Mouse (Mus musculus) layer of hippocampus, postnatal 14 days (tissue): ENCODE results near the gene Nlrp2. TPM values are rescaled to one million over a fixed set of nuclear protein-coding genes. Genes with fewer than 3 reads are reported as not detected.

Experiments
- DNase-seq, 2 experiments: peaks; one replicate each; pipeline ENCODE4 v3.0.0; 2021 to 2022; ENCODE audit warnings: low spot score in 2 of 2, mixed read lengths in 1 of 2
- long read RNA-seq, 2 experiments: library from polyadenylated mRNA; stranded (forward); transcript quantifications; one replicate each; pipeline ENCODE4 v2.0.0; 2021
- total RNA-seq, 2 experiments: library from RNA; stranded (reverse); gene quantifications; 2 replicates each; pipeline ENCODE4 v1.2.3; 2021

Nlrp2 gene
- not detected for total RNA-seq
- long read RNA-seq, experiment 1: 0 reads
- long read RNA-seq, experiment 2: 0 reads

DNA sequence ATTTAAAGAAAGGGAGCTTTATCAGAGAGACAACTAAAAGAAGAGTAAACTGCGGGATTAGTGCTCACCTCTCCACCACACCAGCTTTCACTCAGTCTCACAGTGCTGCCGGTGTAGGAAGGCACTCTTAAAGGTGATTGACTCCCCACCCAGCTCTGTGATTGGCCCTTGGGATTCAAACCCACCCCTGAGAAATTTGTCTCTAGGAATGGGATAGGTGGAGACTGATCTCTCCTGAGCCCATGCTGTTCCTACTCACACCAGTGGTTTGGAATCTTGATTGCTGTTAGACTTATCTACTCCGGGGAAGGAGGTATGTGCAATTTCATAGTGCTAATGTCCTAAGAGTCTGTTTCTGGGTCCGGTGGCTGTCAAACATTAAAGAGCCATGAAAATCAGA, at the start of gene Nlrp2:
Gene Nlrp2 (minus strand): TSS at position 101 of the 400 bp plus-strand sequence.
- no peak for DNase-seq

DNA sequence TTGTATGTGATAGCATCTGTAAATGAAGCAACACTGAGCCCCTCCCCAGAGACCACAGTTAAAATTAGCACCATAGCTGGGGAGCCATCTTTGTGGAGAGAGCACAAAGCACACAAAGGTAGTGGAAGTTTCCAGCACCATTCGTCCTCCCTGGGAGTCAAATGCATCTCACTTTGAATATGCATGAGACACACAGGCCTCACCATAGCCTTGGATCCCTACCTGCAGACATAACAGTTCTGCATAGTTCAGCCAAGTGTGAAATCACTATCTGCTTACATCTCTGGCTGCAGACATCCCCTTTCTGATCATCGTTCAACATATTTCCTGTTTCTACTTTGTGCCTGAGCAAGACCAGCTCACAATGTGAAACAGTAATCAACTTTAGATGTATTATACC, 15.9 kb upstream of the Nlrp2 start:
- DNase-seq: no peak

DNA sequence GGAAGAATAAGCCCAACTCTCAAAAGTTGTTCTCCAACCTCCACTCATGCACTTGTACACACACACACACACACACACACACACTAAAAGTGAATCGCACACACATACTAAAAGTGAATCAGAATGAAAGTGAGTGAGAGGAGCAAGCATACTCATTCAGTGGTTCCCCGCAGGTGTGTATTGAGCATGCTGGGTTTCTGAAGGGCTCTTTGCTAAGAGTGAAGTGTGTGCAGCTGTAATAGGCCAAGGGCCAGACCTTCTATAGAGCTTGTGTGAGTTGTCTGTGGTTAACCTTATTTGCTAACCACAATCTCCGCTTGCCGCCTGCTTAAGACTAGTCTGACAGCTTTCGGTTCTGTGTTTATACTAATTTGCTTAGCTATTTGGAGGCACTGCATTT, 12.8 kb upstream of the Nlrp2 start:
- DNase-seq: no peak

DNA sequence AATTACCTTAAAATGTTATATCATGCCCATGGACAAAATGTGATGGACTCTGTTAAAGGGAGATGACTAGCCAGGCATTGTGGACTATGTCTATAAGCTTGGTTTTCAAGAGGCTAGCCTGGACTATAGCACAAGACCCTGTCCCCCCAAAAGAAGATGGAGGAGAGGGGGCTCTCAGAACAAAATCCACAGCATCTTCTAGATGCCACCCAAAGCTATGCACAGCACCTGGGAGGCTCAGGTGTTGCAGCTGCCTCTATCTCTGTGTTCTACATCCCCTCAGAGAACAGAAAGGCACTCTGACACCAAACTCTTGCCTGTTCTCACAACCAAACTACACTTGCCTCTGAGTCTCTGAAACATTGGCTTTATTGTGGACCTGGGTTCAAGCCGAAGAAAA, 598 bp downstream of the Nlrp2 start, which contains the start of gene Gm5065:
Gene Gm5065 (plus strand): TSS at position 301 of the 400 bp plus-strand sequence.
- DNase-seq: no peak

DNA sequence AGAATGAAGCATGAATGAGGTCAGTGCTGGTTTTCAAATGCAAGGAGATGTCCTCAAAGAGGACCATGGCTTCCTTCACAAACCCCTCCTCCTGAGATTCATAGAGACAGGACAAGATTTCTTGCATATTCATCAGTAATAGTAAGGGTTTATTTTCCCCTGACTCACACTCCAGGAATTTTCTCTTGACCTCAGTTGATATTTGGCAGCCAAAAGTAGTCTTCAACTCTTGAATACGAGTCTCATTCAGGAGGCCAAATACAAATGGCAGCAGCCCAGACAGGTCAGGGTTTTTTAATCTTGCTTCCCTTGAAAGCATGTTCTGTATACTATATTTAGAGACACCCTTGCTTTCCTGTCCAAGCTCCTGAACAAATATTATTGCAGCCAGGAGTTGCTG, 23.3 kb downstream of the Nlrp2 start:
- DNase-seq: no peak

DNA sequence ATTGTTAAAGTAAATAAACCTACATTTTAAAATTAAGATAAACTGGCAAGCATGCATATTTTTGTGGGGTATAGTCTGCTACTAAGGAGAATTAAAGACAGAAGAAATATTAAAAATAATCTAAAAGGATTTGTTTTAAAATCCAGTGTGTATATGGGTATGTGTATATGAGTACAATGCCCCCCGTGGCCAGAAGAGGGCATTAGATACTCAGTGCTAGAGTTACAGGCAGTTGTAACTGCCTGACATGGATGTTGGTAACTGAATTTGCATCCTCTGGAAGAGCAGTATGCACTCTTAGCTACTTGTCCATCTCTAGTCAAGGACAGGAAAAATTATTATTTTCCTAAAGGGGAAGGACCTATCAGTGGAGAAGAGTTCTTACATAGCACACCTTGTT, 62.6 kb downstream of the Nlrp2 start:
- DNase-seq: no peak

DNA sequence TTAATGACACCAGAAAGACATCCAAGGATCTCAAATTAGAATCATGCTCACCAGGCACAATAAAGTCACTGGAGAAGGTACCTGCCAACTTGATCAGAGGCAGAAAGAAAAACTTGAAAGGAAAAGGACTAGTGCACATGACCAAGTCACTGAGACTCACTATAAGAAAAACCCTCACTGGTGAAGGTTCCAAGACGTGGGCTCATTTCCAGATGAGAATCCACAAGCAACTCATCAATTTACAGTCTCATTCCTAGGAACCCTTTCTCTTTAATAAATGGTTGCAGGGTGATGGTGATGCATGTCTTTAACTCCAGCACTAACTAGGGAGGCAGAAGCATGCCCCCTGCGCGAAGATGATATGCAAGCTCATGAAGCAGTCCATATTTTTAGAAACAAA, 87.8 kb downstream of the Nlrp2 start:
- no peak for DNase-seq

Other genes starting within 250 kb of the Nlrp2 start
- not detected for gene Rfpl4, start 234.1 kb downstream of the Nlrp2 start, total RNA-seq
- gene Rasl2-9, start 225.1 kb downstream of the Nlrp2 start, total RNA-seq: not detected
- not detected for gene Vmn1r55, start 201.4 kb downstream of the Nlrp2 start, total RNA-seq
- not detected for gene Vmn1r56, start 154.3 kb downstream of the Nlrp2 start, total RNA-seq
- not detected for gene Vmn1r57, start 132.5 kb downstream of the Nlrp2 start, total RNA-seq
- gene Gm5065, start 498 bp downstream of the Nlrp2 start, total RNA-seq: not detected
- gene Vmn1r58, start 62.4 kb upstream of the Nlrp2 start, total RNA-seq: not detected
- not detected for gene Vmn1r59, start 105.7 kb upstream of the Nlrp2 start, total RNA-seq
- gene Vmn2r28, start 142.9 kb upstream of the Nlrp2 start, total RNA-seq: not detected
- not detected for gene Vmn1r60, start 196.3 kb upstream of the Nlrp2 start, total RNA-seq